17 mouse cellular contexts compared by ENCODE assay signal in genomic region chr13:13487851-13488250, GRCm38 (mm10). TPM values are rescaled to one million over a fixed set of nuclear protein-coding genes. Genes with fewer than 3 reads are reported as not detected.
DNase-seq lines count a peak whose midpoint lies in the region; TF ChIP-seq lines count a peak whose summit lies in the region.
"Had no signal": no experiment of that assay in that cellular context is flagged by ENCODE, and none has a peak within 500 bp of the region (broad histone marks: within the 10 kb centered on the region; RNA-seq: fewer than 3 reads in every experiment).

No protein-coding gene starts in this region.

- no peaks in the 10 kb centered on the region for H3K27me3 ChIP-seq in heart, adult 2 months (ENCODE audit: control insufficient read depth, insufficient read depth, low read length)
- H3K27me3 ChIP-seq in heart, embryonic 10.5 days (ENCODE audit: insufficient read depth, poor library complexity, severe bottlenecking): no peaks in the 10 kb centered on the region
- H3K27me3 ChIP-seq: forebrain, embryonic 13.5 days; limb, embryonic 15.5 days; neural tube, embryonic 13.5 days had no signal

- no peaks in the 10 kb centered on the region for H3K9me3 ChIP-seq in heart, embryonic 10.5 days
- H3K9me3 ChIP-seq: forebrain, embryonic 13.5 days; limb, embryonic 15.5 days; neural tube, embryonic 13.5 days had no signal

- peaks cover 6% of the 10 kb centered on the region for H3K4me1 ChIP-seq in heart, adult 2 months (ENCODE audit: control insufficient read depth, insufficient read depth, low read length)
- H3K4me1 ChIP-seq in heart, embryonic 10.5 days: no peaks in the 10 kb centered on the region
- H3K4me1 ChIP-seq: forebrain, embryonic 13.5 days had no signal

- TF ChIP-seq POLR2A in heart, adult 2 months (IDR thresholded peaks at IDR 0.05; ENCODE audit: insufficient read depth, low read depth, low read length): no peak

- TF ChIP-seq EP300 in heart, adult 2 months (IDR thresholded peaks at IDR 0.05; ENCODE audit: insufficient read depth, low read depth, low read length): peak; percentile 80; the same call in 1 of the 2 replicates

- no peak overlapping the region for H3K4me3 ChIP-seq in heart, adult 2 months
- H3K4me3 ChIP-seq in heart, embryonic 10.5 days: no peak overlapping the region
- H3K4me3 ChIP-seq: forebrain, embryonic 13.5 days; left cerebral cortex, adult 2 months; limb, embryonic 15.5 days; neural tube, embryonic 13.5 days had no signal

- TF ChIP-seq CTCF in heart, adult 2 months (IDR thresholded peaks at IDR 0.05): no peak

- peaks cover 3% of the 10 kb centered on the region for H3K36me3 ChIP-seq in heart, adult 2 months (ENCODE audit: control insufficient read depth, insufficient read depth, low read length)
- peaks cover 24% of the 10 kb centered on the region for H3K36me3 ChIP-seq in heart, embryonic 10.5 days
- H3K36me3 ChIP-seq: neural tube, embryonic 13.5 days had no signal

- peak overlapping the region; percentile 53 for H3K27ac ChIP-seq in heart, adult 2 months
- H3K27ac ChIP-seq in heart, embryonic 10.5 days: no peak overlapping the region
- H3K27ac ChIP-seq: forebrain, embryonic 13.5 days; left cerebral cortex, adult 2 months; limb, embryonic 15.5 days; neural tube, embryonic 13.5 days had no signal

- intact Hi-C loops in heart, adult 2 months (cut with DNase I): no loop called here
- intact Hi-C loops in heart, postnatal 14 days (cut with DNase I): no loop called here

- no peak overlapping the region for H3K9ac ChIP-seq in heart, adult 2 months (ENCODE audit: low read depth, low read length)
- H3K9ac ChIP-seq: forebrain, embryonic 13.5 days; limb, embryonic 15.5 days; liver, postnatal 0 days; neural tube, embryonic 13.5 days had no signal

- peak; percentile 53 to 78 for DNase-seq in heart, adult 2 months
- no peak for DNase-seq in heart, embryonic 10.5 days (ENCODE audit: low spot score)
- DNase-seq in urinary bladder, postnatal 14 days (ENCODE audit: low spot score): peak; percentile 25
- no peak for DNase-seq in urinary bladder, postnatal 4 days (ENCODE audit: low spot score in 2 of 2)
- peak; percentile 48 to 56 for DNase-seq in heart, postnatal 14 days
- no peak for DNase-seq in thymus, postnatal 4 days
- no peak for DNase-seq in layer of hippocampus, adult 8-10 months (ENCODE audit: low spot score in 2 of 2)
- DNase-seq: adrenal gland, adult 2 months; cerebellum, adult 9-10 months; liver, postnatal 0 days; right cerebral cortex, postnatal 4 days; thymus, postnatal 36 days had no signal

- H3K79me2 ChIP-seq in heart, adult 2 months (replicated peaks; ENCODE audit: control insufficient read depth, insufficient read depth, low read length): no peaks in the 10 kb centered on the region

- WGBS in heart, adult 2 months: 64% methylated on average over 1 of the region's 1 CpGs
- 75% methylated on average over 1 of the region's 1 CpGs for WGBS in heart, embryonic 10.5 days

RNA-seq across cellular contexts. Expression of gene Nid1, which starts 50.5 kb away (rescaled TPM):
- 10 to 100 TPM; 55.5 to 59.9 TPM for total RNA-seq in heart, adult 2 months (2021)
- polyA plus RNA-seq in heart, adult 2 months (2012; rRNA removed): 62.5 and 99.5 TPM in 2 replicates
- 64.5 and 77.2 TPM in 2 replicates for polyA plus RNA-seq in heart, embryonic 10.5 days (2016; fragmentation: Nextera tagmentation; extraction: Ambion mirVana)
- 100 to 1,000 TPM; 174 to 192 TPM for total RNA-seq in heart, postnatal 14 days (2021)
- total RNA-seq in layer of hippocampus, adult 8-10 months (2022): 1 to 10 TPM; 4.0 to 5.0 (median 4.4) TPM
- total RNA-seq: megakaryocyte-erythroid progenitor cell, adult 5-6 weeks had no signal

Comparison
In these comparisons a context has a peak if more than half of its experiments do, and no peak if none do; other contexts are left out.
1. DNase-seq: peak in heart, adult 2 months (2 of 2), urinary bladder, postnatal 14 days (single experiment) and heart, postnatal 14 days (2 of 2); none in heart, embryonic 10.5 days (single experiment), urinary bladder, postnatal 4 days (0 of 2), thymus, postnatal 4 days (single experiment) and layer of hippocampus, adult 8-10 months (0 of 2).
2. RNA of gene Nid1, which starts 50.5 kb away (total RNA-seq): 174 to 192 TPM in heart, postnatal 14 days and 55.5 to 59.9 TPM in heart, adult 2 months; 4.0 to 5.0 TPM in layer of hippocampus, adult 8-10 months; every median in the first group is over 4 times any median in the second.